Mouse (Mus musculus): ENCODE measurements at regions not wholly inside any gene's neighbourhood (a gene's known extent, or its start where the extent isn't known, plus 50 kb on each side); places are given as distances from the start of the nearest gene placed in this dataset.
A peak's percentile ranks its signal among the peaks of the same experiment; 100 is the strongest.

DNA sequence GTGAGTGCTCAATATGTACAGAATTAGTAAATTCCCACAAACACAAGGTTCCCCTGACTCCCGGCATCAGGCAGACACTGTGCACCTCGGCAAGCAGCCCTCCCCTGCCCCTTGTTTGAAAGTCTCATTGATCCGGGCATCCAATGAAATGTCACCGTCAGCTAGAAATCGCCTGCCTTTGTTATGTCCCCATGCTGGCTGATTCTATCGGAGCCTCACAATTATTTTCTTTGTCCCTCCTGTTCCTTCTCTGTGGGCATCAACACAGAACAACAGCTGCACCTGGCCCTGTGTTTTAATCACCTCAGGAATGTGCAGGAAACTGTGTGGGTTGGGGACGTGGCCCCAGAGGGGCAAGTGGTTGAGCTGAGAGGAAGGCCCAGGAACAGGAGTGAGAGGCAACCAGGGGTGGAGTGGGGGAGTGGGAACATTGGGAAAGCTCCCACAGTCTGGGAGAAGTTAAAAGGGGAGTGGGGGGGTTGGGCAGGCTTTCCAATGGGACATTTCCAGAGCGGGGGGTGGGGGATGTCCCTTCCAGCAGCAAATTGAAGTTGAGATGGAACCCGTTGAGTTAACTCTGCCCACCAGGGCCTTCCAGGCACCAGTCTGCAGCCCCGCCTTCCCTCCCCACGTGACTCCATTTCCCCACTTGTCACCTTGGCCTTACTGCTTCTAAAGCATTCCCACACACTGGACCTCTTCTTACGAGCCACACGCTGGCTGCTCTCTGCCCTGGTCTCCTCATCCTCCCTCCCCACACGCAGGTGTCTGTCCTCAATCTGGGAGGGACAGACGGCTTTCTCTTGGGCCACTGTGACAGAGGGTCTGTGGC is 224.4 kb downstream of the Prex1 start:
- H3K27me3 ChIP-seq: no peaks in the 10 kb centered on the region
- H3K4me1 ChIP-seq: peaks cover 62% of the 10 kb centered on the region
- no peaks in the 10 kb centered on the region for H3K9me3 ChIP-seq (replicated peaks)
- H3K9ac ChIP-seq: no peak overlapping the region
- H3K27ac ChIP-seq (replicated peaks): no peak overlapping the region
- no peak for ATAC-seq (ENCODE audit: insufficient number of reproducible peaks, low FRiP score, low TSS enrichment, low read depth)
- WGBS: 33% methylated on average over 15 of the region's 15 CpGs
- no peaks in the 10 kb centered on the region for H3K36me3 ChIP-seq
- no peak overlapping the region for H3K4me2 ChIP-seq (replicated peaks)
- H3K4me3 ChIP-seq (replicated peaks): no peak overlapping the region

DNA sequence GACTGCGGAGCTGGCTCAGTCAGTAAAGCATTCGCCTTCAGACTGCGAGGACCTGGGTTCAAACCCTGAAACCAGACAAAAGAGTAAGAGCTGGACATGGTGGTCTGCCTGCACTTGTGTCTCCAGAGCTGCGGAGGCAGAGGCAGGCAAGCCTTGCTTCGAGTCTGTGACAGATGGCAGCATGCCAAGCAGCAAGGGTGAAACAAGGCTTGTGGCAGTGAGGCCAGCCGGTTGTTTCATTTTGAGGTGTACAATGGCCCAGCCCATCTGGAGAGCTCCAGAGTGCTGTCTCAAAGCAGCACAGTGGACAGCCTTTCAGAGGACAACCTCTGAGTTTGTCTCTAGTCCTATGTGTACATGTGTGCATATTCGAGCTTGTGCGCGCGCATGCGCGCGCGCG is 225.9 kb downstream of the Prex1 start:
- H3K36me3 ChIP-seq: no peaks in the 10 kb centered on the region
- no peak overlapping the region for H3K9ac ChIP-seq
- no peaks in the 10 kb centered on the region for H3K9me3 ChIP-seq (replicated peaks)
- no peaks in the 10 kb centered on the region for H3K27me3 ChIP-seq
- ATAC-seq (ENCODE audit: insufficient number of reproducible peaks, low FRiP score, low TSS enrichment, low read depth): no peak
- H3K27ac ChIP-seq (replicated peaks): no peak overlapping the region
- no peak overlapping the region for H3K4me3 ChIP-seq (replicated peaks)
- 76% methylated on average over 15 of the region's 15 CpGs for WGBS
- H3K4me1 ChIP-seq: peaks cover 59% of the 10 kb centered on the region
- H3K4me2 ChIP-seq (replicated peaks): no peak overlapping the region

DNA sequence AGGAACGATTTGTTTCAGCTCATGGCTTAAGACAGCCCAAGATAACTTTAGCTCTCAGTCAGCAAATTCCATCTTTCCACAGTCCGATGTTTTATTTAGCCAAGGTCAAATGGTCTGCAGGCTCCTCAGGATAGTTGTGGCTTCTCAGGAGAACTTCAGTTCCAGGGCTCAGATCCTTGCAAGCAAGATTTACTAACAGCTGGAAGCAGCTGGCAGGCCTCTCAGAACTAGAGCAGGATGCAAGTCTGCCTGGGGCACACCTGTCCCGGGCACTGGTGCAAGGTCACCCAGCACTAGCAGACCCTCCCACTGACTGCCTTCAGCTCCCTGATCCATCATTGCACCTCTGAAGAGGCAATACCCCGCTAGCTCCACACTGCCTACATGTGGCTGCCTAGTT is 227.8 kb downstream of the Prex1 start:
- no peak overlapping the region for H3K4me2 ChIP-seq (replicated peaks)
- no peak for ATAC-seq (ENCODE audit: insufficient number of reproducible peaks, low FRiP score, low TSS enrichment, low read depth)
- no peaks in the 10 kb centered on the region for H3K9me3 ChIP-seq (replicated peaks)
- H3K9ac ChIP-seq: no peak overlapping the region
- H3K27ac ChIP-seq (replicated peaks): no peak overlapping the region
- H3K4me3 ChIP-seq (replicated peaks): no peak overlapping the region
- peaks cover 53% of the 10 kb centered on the region for H3K4me1 ChIP-seq
- no peaks in the 10 kb centered on the region for H3K36me3 ChIP-seq
- 69% methylated on average over 4 of the region's 4 CpGs for WGBS
- no peaks in the 10 kb centered on the region for H3K27me3 ChIP-seq

DNA sequence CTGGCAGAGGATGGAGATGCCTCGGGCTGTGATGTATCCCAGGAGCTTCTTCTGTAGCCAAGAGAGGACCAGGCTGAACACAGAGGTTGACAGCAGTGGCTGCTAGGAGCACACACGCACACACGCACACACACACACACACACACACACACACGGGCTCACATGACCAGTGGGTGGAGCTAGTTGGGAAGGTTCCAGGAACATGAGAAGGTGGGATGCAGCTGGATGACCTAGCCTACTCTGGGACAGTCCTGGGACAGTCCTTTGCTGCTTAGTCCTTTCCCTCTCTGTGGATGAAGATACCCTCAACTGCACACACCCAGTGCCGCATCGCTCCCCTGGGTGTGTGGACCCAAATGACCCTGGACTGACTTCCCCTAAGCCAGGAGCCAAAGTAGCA is 228.3 kb downstream of the Prex1 start:
- no peak for ATAC-seq (ENCODE audit: insufficient number of reproducible peaks, low FRiP score, low TSS enrichment, low read depth)
- no peak overlapping the region for H3K9ac ChIP-seq
- H3K4me2 ChIP-seq (replicated peaks): no peak overlapping the region
- no peaks in the 10 kb centered on the region for H3K36me3 ChIP-seq
- peaks cover 48% of the 10 kb centered on the region for H3K4me1 ChIP-seq
- no peak overlapping the region for H3K27ac ChIP-seq (replicated peaks)
- WGBS: 65% methylated on average over 6 of the region's 6 CpGs
- H3K4me3 ChIP-seq (replicated peaks): no peak overlapping the region
- H3K9me3 ChIP-seq (replicated peaks): no peaks in the 10 kb centered on the region
- no peaks in the 10 kb centered on the region for H3K27me3 ChIP-seq

DNA sequence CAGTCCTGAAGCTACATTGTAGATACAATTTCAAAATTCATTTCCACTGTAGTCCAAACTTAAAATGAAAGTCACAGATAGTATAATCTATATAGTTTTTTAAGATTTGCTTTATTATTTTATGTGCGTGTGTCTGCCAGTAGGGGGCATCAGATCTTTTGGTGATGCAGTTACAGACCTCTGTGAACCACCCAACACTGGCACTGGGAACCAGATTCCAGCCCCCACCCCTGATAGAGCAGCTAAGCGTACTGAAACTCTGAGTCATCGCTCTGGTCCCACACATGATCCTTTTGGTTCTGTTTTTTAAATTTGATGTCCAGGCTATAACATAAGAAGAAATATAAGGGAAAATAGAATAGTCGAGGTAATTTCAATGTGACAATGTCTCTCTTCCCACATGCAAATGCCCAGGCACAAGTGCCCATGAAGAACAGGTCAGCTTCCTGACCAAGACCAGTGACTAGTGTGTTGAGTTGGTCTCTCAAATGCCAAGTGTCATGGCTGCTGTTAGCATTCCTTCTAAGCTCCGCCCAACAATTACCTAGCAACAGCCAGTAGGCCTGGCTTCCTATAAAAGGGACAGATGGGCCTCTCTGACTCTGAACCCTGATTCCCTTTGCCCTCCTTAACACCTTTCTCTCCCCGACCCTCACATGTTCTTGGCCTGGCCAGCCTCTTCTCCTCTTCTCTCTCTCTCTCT is 229.9 kb downstream of the Prex1 start:
- no peak overlapping the region for H3K4me2 ChIP-seq (replicated peaks)
- no peaks in the 10 kb centered on the region for H3K9me3 ChIP-seq (replicated peaks)
- ATAC-seq (ENCODE audit: insufficient number of reproducible peaks, low FRiP score, low TSS enrichment, low read depth): no peak
- H3K27me3 ChIP-seq: no peaks in the 10 kb centered on the region
- H3K27ac ChIP-seq (replicated peaks): no peak overlapping the region
- no peak overlapping the region for H3K9ac ChIP-seq
- H3K4me3 ChIP-seq (replicated peaks): no peak overlapping the region
- H3K4me1 ChIP-seq: peaks cover 37% of the 10 kb centered on the region
- no peaks in the 10 kb centered on the region for H3K36me3 ChIP-seq
- 82% methylated on average over 6 of the region's 6 CpGs for WGBS

DNA sequence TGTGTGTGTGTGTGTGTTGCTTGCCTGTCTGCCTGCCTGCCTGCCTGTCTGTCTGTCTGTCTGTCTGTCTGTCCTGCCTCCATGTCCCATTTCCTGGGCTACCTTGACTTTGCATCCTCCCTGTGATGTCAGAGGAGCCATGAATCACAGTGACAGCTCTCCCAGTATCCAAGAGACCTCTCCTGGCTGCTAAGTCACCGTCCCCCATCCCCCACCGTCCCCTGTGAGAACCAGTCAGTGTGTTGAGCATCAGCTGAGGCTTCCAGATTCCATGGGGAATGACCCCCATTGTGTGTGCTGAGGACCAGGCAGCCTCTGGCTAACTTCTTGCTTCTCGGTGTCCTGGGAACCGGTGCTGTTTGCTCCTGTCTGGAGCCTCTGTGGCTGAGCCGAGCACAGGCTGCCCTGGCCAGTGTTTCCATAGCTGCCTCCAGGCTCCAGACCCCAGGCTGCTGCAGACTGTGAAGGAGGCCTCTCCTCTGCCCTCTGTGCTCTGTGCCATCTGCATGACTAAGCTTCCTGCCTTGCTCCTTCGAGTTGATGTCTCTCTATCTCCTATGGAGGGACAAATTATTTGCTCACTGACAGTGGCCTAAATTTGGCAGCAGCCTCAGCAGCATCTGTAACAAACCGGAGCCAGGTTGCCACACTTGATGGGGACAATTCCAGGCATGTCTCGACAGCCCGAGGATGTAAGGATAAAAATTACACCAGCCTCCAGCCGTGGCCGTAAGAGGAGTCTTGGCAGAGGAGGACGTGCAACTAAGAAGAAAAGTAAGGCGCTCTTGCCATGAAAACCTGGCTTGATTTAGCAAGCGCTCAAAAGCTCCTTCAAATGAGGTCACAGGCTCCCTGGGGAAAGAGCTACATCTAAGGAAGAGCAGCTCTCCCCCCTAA is 230.7 kb downstream of the Prex1 start:
- Histone ChIP-seq H3K4me2 (replicated peaks) (no peak overlapping the region), H3K9me3 (replicated peaks) (no peaks in the 10 kb centered on the region), H3K36me3 (no peaks in the 10 kb centered on the region), H3K27me3 (no peaks in the 10 kb centered on the region), H3K4me3 (replicated peaks) (no peak overlapping the region), H3K27ac (replicated peaks) (peak overlapping the region; percentile 70), H3K4me1 (peaks cover 32% of the 10 kb centered on the region), H3K9ac (no peak overlapping the region)
- no peak for ATAC-seq (ENCODE audit: insufficient number of reproducible peaks, low FRiP score, low TSS enrichment, low read depth)
- 24% methylated on average over 14 of the region's 14 CpGs for WGBS

DNA sequence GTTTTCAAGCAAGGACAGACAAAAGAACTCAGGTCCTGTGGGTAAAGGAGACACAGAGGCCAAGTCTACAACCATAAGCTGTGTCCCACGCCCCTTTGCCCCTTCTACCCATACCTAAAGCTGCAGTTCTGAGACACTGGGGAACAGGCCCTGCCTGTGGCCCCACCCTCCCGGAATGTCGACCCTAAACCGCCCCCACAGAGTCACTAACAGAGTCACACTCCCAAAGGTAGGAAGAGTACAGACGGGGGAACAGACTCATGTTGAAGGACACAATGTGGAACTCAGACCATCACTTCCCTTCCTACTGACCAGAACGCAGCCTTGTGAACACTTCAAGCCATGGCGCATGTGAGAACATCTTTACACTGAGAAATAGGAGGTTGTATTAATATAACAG is 231.9 kb downstream of the Prex1 start:
- Histone ChIP-seq H3K9ac (no peak overlapping the region), H3K9me3 (replicated peaks) (no peaks in the 10 kb centered on the region), H3K4me1 (peaks cover 25% of the 10 kb centered on the region), H3K27ac (replicated peaks) (no peak overlapping the region), H3K36me3 (no peaks in the 10 kb centered on the region), H3K4me2 (replicated peaks) (no peak overlapping the region), H3K4me3 (replicated peaks) (no peak overlapping the region), H3K27me3 (no peaks in the 10 kb centered on the region)
- no peak for ATAC-seq (ENCODE audit: insufficient number of reproducible peaks, low FRiP score, low TSS enrichment, low read depth)
- WGBS: 85% methylated on average over 7 of the region's 7 CpGs

DNA sequence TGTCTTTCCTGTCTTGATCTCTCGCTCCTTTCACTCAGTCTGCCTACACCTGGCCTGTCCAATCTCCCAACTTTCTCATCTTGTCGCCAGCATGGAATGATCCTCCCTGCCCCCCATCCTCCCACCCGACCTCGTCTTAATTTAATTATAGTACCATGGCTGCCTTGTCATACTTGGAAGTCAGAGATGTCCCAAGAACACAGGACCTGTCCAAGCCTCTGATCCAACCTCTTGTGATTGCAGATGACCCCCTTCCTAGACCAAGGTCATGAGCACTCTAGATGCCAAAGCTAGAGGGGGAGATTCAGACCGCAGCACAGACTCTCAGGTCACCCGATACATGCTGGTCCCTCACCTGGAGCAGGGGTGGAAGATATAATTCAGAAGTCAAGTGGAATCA is 232.3 kb downstream of the Prex1 start:
- Histone ChIP-seq H3K4me1 (peaks cover 25% of the 10 kb centered on the region), H3K27me3 (no peaks in the 10 kb centered on the region), H3K27ac (replicated peaks) (no peak overlapping the region), H3K4me3 (replicated peaks) (no peak overlapping the region), H3K4me2 (replicated peaks) (no peak overlapping the region), H3K9me3 (replicated peaks) (no peaks in the 10 kb centered on the region), H3K36me3 (no peaks in the 10 kb centered on the region), H3K9ac (no peak overlapping the region)
- 75% methylated on average over 6 of the region's 6 CpGs for WGBS
- no peak for ATAC-seq (ENCODE audit: insufficient number of reproducible peaks, low FRiP score, low TSS enrichment, low read depth)

DNA sequence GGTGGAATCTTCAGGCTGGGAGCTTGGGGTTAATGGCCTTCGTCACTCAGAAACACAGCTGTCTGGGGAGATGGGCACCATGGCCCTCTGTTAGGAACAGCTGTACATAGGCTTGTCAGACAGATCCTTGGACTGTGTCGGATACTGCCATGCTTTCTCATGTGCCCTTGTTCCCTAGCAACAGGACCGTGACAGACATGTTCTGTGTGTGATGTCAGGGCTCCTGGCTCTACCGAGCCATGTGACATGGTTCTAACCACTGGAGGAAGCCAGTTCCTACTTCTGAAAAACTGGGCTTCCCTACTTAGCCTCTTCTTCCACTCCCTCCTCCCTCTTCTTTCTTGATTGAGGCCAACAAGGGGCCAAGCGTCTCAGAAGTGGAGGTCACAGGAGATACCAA is 232.7 kb downstream of the Prex1 start:
- Histone ChIP-seq H3K9me3 (replicated peaks) (no peaks in the 10 kb centered on the region), H3K9ac (no peak overlapping the region), H3K4me1 (peaks cover 23% of the 10 kb centered on the region), H3K27me3 (no peaks in the 10 kb centered on the region), H3K27ac (replicated peaks) (no peak overlapping the region), H3K36me3 (no peaks in the 10 kb centered on the region), H3K4me3 (replicated peaks) (no peak overlapping the region), H3K4me2 (replicated peaks) (no peak overlapping the region)
- peak; percentile 40; the same call in 1 of the 2 replicates for ATAC-seq (ENCODE audit: insufficient number of reproducible peaks, low FRiP score, low TSS enrichment, low read depth)
- WGBS: 70% methylated on average over 5 of the region's 5 CpGs

DNA sequence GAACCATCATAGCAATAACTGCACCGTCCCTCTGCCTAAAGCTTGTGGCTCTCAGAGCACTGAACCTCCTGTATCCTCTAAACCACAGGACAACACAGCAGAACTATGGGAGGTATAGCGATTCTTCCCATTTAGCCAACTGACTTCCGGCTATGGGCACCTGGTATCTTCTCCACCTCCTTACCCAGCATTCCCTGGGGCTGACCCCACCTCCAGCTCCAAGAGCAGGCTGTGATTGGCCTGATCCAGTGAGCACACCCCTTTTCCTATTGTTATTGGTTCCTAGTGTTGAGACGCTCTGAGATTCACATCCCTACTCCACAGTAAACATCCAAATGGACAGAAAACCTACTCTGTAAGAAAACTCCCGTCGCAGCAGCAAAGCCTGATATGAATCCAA is 236.7 kb downstream of the Prex1 start:
- H3K4me2 ChIP-seq (replicated peaks): no peak overlapping the region
- H3K4me1 ChIP-seq: no peaks in the 10 kb centered on the region
- H3K27ac ChIP-seq (replicated peaks): no peak overlapping the region
- H3K36me3 ChIP-seq: no peaks in the 10 kb centered on the region
- no peak for ATAC-seq (ENCODE audit: insufficient number of reproducible peaks, low FRiP score, low TSS enrichment, low read depth)
- H3K9ac ChIP-seq: no peak overlapping the region
- H3K9me3 ChIP-seq (replicated peaks): no peaks in the 10 kb centered on the region
- no peaks in the 10 kb centered on the region for H3K27me3 ChIP-seq
- H3K4me3 ChIP-seq (replicated peaks): no peak overlapping the region
- WGBS: 90% methylated on average over 6 of the region's 6 CpGs

DNA sequence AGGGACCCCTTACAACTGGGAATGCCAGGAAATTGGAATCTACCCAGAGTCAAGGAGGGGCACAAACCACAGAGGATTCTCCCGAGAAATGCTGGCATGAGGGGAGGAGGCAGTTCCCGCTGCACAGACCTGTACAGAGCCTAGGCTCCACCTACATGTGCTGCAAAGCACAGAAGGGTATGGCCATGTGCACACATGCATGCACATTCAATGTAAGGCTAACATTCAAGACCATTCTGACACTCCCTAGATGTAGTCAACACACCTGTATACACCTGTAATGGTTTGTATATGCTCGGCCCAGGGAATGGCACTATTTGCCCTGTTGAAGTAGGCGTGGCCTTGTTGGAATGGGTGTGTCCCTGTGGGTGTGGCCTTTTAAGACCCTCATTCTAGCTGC is 238.0 kb downstream of the Prex1 start:
- Histone ChIP-seq H3K9me3 (replicated peaks) (no peaks in the 10 kb centered on the region), H3K36me3 (no peaks in the 10 kb centered on the region)
- WGBS: 65% methylated on average over 4 of the region's 4 CpGs

More for the DNA sequence above, 238.0 kb downstream of the Prex1 start:
- no peaks in the 10 kb centered on the region for H3K4me1 ChIP-seq
- ATAC-seq (ENCODE audit: insufficient number of reproducible peaks, low FRiP score, low TSS enrichment, low read depth): no peak
- no peak overlapping the region for H3K27ac ChIP-seq (replicated peaks)
- H3K27me3 ChIP-seq: no peaks in the 10 kb centered on the region
- no peak overlapping the region for H3K4me2 ChIP-seq (replicated peaks)
- H3K4me3 ChIP-seq (replicated peaks): no peak overlapping the region
- H3K9ac ChIP-seq: no peak overlapping the region
